Mouse (Mus musculus) frontal cortex, postnatal 36 days (tissue): ENCODE results near the gene U2af2.
"Not testable (repeated sequence)": the region's sequence is repeated elsewhere in the genome, so short reads cannot be mapped to it uniquely, and the experiment has no call there.

ENCODE experiments used
- DNase-seq, 2 experiments: peaks; one replicate each; pipeline ENCODE4 v3.0.0; 2022; ENCODE audit warnings: low spot score in 2 of 2

Gene U2af2

DNA sequence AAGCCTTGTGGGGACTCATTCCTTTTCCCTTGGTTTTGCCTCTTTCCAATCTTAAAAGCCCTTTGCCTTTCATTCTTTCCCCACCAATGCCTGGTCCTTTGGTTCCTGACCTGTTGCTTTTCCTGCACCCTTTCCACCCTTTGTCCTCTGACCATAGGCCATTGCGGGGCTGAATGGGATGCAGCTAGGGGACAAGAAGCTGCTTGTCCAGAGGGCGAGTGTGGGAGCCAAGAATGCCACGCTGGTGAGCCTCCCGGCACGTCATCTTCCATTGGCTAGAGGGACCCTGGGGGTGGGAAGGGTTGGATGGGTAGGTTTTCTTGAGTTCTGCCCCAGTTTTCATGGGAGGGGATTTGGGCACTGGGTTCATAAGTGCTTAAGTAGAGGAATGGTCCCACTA lies 13.0 kb downstream of the U2af2 start:
- no peak for DNase-seq

DNA sequence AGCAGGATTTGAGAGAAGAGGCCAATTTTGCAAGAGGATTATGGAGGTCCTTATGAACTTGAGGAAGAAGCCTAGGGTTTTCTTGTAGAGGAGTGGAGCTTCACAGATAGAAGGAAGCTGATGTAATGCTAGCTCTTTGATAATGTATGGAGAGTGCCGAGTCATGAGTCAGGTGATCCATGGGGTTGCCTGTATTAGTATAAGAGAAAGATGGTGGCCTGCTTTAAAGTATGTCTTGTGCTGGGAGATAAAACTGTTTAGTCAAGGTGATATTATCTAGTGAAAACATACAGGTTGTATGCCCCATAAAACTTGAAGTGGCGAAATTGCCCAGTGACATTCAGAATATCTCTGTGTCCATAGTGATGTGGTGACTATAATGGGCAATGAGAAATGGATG lies 15.0 kb downstream of the U2af2 start:
- no peak for DNase-seq

DNA sequence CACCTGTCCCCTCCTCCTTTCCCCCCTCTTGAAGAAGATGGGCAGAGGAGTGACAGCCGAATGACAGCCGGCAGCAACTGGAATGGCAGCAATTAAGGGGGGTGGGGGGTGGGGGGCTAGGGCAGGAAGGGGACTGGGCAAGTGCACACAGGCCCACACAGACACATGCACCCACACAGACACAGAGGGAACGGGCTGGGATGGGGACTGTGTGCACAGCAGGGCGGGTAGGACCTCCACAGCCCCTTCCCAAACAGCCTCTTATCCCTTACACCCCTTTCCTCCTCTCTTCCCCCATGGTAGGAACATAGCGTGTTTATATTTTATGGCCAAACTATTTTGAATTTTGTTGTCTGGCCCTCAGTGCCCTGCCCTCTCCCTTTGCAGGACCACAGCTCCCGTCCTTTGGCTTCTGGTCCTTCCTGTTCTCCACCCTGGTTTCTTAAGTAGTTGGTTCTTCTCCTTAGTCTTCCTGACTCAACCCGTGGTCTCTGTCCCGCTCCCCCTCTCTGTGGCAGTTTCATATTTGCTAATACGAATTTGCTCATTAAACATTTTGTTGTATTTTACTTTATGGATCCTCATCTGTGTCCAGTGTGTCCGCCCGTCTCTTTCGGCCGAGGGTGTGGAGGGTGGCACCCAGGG lies 17.5 kb downstream of the U2af2 start:
- not testable (repeated sequence) for DNase-seq

DNA sequence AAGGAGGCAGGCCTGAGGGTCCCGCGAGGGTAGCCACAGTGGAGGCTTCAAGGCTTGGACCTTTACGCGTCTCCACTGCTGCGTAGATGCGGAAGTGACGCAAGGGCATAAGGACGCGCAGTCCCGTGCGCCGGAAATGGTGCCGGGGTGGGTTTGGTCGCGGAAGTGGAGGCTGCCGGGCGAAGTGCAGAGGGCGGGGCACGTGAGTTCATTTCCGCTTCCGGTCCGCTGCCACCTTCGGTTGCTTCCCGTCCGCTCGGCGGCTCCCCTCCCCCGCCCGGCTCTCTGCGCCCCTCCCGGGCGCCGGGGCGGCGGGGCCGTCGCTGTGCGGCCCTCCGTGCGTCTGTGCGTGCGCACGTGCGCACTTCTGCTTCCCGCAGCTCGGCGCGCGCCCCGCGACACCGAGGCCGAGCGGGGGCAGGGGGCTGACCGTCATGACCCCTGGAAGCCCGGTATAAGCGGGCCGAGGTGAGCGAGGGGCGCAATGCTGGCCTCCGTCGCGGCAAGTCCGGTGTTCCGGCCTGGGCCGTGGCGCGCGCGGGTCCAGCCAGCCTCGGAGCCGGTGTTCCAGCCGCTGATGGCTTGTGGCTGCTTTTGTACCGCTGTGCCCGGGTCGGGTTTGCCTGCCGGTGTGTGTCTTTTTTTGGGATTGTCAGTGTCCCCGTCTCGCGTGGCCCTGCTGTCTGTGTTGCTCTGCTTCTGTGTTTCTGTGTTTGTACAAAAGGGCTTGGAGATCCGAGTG lies 18.2 kb downstream of the U2af2 start, which contains the start of gene Epn1:
TSS of gene Epn1 (plus strand) at position 226 of the 742 bp plus-strand sequence.
- peak; percentile 97 for DNase-seq

DNA sequence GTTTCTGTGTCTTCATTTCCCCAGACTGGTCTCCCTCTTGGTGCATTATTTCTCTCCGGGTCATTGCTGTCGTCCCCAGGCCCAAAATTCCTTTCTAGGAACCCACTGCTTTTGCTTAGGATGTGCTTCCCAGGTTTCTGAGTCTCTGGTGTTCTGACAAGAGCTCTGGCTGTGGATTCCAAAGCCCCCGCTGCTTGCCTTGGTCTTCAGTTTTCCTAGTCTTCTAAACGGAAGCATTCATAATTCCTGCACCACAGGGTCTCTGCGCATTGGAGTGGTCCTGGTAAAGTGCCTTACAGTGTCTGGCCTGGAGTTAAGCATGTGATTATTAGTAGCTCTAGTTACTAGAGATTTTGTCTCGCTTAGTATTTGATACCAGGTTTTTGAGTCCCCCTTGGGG lies 18.9 kb downstream of the U2af2 start:
- DNase-seq = no peak

DNA sequence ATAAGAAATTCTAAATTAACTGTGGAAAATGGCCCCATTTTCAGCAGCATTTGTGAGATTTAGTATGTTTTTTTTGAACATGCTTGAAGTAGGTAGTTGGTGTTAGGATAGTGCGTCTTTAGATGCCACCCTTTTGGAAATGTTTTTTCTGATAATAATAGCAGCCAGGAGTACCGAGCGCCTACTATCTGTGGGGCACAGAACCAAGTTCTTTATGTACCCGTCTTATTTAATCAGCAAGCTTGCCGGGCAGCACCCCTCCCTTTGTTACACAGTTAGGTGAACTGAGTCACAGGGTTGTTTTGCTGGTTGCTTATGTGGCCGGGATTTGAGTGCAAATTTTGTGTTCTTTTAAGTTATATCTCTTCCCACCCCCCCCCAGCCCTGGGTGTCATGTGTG lies 19.3 kb downstream of the U2af2 start:
- no peak for DNase-seq

DNA sequence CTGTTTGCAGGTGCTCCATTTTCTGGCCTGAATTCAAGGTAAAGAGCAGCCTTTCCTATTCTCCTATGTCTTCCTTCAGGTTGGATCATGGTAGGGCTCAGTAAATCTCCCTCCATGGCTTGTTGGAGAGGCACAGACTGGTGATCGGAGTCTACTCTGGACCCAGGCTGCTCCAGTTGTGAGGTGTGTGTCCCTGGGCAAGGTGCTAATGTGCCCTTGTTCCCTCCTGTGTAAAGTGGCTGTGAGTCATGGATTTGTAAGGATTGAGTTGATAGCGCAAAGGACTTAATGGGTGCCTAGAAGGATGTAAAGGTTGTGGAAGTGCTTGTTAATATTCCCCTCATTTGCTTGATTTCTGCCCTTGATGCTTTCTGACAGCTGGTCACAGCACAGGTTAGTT lies 20.0 kb downstream of the U2af2 start:
- no peak for DNase-seq

DNA sequence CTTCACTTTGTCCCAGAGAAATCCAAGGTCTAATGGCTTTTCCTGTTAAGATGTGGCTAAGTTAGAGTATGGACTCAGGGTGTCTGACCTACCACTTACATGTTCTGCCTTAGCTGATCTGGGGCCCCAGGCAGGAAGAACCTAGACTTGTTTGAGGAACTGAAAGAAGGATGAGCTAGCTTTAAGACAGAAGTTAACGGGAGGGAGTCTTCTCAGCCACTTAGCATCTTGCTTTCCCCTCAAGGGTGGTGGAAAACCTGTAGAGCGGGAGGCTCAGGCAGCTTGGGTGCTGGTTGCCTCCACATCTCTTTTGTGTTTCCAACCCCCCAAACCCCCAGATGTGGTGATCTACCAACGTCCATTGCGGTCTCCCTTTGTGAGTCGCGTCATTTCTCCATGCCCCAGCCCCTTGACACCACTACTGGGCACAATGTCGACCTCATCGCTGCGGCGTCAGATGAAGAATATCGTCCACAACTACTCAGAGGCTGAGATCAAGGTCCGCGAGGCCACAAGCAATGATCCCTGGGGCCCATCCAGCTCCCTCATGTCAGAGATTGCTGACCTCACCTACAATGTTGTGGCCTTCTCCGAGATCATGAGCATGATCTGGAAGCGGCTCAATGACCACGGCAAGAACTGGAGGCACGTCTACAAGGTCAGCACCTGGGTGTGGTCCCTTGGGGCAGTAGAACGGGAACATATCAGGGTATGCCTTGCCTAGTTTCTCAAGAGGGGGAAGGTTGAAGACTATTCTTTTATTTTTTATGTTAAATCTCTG lies 21.6 kb downstream of the U2af2 start:
- no peak for DNase-seq

DNA sequence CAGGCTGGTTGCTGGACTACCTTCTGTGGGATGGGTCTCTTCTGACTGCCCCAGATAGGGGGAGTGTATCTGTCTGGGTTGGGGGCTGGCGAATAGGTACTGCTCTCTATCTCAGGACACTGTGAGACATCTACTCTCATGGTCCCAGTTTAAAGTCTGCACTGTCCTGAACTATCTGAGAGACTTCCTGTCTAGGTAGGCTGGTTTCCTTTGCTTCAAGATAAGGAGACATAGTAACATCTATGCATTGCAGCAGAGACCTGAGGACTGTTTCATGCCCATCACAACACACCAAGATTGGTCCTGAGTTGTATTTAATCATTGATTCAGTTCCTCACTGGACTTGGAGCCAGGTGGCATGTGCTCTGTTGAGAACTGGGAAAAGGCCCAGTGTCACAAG lies 23.6 kb downstream of the U2af2 start:
- no peak for DNase-seq

DNA sequence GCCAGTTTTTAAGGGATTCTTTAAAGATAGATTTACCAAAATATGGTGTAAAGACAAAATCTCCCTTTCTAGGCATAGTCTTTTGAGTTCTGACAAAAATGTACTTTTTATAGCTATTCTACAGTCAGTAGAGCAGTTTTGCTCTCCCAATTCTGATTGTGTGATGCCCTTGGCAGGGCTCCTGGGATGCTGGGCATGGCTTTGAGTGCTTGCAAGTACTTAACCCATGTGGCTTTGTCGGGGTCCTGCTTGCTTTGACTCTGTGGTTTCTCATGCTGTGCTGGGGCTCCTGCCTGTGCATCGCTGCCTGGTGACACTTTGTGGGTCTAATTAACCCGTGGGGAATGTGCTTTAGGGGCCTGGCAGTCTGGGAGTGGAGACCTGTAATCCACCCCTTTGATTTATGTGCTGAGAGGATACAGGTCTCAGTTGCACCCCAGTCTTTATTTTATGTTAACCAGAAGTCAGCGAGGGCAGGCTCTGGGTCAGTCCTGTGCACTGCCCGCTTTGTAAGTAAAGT lies 25.0 kb downstream of the U2af2 start:
- no peak for DNase-seq

DNA sequence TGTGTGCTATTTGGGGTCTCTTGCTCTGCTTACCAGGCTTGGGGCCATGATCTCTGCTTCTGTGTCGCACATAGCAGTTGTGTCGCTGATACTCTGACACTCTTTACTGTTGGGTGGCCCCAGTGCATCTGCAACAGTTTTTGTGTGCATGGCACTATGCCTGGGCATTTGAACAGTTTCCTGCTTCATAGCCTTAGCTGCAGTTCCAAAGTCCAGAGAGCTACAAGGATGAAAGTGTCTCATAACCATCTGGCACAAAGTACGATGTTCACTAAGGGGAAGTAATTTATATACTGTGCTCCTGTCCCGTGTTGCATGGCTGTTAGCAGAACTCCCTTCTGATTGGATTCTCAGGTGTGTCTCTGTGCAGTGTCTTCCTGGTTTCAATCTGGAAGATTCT lies 25.9 kb downstream of the U2af2 start:
- no peak for DNase-seq

DNA sequence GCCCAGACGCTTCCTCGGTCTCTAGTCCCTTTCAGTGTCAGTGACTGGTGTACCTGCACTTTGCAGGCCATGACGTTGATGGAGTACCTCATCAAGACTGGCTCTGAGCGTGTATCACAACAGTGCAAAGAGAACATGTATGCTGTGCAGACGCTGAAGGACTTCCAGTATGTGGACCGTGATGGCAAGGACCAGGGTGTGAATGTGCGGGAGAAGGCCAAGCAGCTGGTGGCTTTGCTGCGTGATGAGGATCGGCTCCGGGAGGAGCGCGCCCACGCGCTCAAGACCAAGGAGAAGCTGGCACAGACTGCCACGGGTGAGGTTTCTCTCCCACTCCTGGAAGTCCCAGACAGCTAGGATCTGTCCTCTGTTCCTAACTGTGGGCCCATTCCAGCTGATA lies 27.9 kb downstream of the U2af2 start:
- peak; percentile 57 to 74 for DNase-seq

DNA sequence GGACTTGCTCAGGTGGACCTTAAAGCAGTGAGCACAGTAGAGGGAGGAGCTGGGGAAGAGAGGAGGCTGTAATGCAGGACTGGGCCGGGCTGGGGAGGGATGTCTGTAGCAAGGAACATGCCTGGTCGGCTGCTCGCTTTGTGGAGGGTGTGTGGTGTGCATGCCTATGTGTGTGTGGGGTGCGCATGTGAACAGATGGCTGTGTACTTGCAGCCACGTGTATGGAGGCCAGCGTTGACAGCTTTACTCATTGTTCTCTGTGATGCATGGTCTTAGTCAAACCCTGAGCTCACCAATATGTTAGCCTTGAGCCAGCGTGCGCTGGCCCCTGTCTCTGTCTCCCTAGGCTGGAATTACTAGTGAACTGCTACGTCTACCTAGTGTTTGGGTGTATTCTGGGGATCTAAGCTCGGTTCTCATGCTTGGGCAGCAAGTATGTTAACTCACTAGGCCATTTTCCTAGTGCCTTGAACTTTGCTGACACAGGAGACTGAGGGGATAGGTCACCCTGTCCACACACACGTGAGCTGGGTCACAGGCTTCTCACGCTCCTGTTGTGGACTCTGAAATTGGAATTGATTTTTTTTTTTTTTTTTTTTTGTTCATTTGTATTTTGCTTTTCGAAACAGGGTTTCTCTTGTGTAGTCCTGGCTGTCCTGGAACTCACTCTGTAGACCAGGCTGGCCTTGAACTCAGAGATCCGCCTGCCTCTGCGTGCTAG lies 29.2 kb downstream of the U2af2 start:
- DNase-seq = peak; percentile 51 to 65

DNA sequence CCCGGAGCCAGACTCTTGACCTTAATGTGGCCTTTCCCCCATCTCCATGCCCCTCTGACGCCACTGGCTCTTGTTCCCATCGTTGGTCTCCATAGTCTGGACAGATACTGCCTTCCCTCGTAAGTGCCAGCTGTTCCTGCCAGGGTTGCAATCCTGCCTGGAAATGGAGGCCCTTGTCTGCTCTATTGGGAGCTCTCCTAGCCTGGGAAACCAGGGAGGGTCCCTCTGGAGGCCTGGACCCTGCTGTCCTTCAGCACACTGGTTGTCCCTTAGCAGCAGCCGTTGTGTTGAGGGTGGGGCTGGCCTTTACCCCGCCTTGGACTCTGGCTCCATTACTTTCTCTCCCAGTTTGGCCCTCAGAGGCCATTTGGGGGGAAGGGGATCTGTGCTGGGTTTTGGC lies 30.4 kb downstream of the U2af2 start:
- no peak for DNase-seq

DNA sequence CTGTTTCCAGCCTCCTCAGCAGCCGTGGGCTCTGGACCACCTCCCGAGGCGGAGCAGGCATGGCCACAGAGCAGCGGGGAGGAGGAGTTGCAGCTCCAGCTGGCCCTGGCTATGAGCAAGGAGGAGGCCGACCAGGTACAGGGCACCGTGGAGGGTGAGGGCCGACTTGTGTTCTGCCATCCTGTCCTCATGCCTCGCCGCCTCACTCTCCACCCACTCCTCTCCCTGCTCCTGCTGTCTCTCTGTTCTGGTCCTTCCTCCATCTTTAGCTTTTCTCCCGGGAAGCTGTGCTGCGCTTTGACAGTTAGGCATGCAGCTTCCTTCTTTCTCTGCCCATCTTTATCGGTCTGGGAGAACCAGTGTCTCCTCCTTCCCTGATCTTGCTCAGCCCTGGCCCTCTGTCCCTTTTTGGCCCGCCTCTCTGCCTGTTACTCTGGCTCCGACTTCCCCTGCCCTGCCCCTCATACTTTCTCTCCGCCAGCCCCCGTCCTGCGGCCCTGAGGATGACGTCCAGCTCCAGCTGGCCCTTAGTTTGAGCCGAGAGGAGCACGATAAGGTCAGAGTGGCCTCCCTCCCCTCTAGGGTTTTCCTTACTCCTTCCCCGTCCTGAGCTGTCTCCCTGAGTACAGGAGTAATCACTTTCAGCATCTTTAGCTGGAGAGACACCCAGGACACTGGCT lies 31.0 kb downstream of the U2af2 start:
- DNase-seq = peak in 1 of 2 experiments; percentile 56

DNA sequence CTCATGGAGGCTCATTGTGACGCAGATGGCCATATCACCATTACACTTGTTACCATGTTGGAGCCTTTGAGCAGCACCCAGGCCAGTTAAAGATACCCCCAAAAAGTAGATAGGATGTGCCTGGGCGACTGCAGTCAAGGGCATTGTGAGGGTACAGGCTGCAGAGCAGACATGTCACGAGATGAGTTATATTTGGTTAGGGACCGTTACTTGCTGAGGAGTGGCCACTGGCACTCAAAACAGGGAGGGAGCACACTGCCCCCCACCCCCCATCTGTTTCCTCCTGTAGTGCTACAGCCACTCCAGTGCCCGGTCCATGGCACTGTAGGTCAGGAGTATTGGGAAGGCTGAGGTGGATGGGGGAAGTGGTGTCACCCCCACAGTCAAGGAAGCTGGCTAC lies 36.8 kb downstream of the U2af2 start:
- no peak for DNase-seq

DNA sequence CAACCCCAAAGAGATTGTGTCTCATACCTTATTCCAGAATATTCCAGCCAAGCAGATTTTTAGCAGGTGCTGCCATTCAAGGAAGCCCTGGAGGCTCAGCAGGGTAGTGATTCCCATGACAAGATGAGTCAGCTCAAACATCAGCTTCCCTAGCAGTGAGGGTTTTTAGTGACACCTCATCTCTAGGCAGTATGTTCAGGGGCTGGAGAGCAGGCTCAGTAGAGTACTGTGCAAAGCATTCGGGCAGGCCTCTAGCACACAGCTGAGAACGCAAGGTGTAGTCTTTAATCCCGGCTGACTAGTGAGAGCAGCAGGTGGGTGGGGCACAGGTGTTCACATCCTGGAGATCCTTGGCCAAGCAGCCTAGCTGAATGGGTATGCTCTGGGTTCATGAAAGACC lies 37.9 kb downstream of the U2af2 start:
- no peak for DNase-seq

DNA sequence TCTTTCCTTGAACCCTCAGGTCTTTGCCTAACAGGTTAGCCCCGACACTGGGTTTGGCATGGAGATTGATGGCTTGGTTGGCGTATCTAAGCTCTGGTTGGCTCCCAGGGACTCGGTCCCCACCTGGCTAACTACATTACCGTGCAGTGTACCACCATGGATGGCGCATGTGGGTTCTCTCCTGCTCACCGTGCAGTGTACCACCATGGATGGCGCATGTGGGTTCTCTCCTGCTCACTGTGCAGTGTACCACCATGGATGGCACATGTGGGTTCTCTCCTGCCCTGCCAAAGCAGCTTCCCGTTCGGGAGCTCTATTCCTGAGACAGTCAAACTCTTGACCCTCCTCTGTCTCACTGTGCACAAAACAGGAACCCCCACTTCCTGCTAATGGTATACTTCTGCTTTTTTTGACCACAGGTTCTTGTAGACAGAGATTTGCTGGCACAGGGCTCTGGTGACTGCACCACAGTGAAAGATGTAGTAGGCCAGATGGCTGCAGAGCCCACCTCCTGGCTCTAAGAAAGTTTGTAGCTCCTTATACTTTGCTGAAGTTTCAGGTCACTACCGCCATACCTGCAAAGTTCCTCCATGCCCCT lies 39.2 kb downstream of the U2af2 start:
- no peak for DNase-seq

DNA sequence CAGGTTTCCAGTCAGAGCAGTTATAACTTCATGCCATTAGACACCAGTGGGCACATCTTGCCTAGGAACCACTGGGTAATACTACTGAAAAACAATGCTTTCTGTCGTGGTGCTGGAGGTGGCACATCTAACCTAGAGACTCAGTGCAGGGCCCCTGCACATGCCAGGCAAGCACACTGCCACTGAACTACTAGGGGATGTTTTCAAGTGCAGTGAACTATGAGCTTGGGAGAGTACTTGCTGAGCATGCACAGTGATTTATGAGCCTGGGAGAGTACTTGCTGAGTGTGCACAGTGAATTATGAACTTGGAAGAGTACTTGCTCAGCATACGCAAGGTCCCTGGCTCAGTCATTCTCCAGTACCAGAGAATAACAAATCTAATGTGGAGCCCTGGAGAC lies 40.6 kb downstream of the U2af2 start:
- no peak for DNase-seq

DNA sequence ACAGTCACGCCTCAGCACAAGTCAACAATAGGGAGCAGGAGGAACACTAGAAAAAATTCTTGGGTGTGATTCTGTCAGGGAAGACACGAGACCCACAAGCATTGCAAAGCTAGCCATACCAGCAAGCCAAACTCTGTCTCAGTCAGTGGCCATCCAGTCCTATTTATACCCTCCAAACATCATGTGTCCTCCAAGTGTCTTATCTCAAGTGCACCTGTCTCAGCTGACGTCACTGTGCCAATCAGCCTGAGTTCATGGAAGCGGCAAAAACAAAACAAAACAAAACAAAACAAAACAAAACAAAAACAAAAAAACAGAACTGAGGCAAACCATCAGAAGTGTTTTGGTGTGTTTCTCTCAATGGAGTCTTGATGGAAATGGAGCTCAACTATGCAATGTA lies 46.3 kb downstream of the U2af2 start:
- DNase-seq = no peak

DNA sequence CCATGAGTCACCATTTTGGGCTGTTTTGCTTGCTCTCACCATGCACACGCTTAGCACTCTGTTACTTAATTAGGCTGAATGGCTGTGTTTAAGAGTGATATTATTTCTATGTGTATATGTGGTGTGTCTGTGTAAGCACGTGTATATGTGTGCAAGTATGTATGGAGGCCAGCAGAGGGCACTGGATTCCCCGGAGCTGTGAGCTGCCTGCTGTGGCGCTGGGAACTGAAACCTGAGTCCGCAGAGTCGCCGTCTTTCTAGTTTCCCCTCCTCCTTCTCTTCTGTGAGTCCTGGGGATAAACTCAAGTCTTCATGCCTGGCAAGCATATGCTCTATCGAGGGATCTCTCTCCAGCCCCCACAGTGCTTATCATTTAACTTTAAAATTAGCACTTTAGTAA lies 47.4 kb downstream of the U2af2 start:
- no peak for DNase-seq
